In the genomic region with DNA sequence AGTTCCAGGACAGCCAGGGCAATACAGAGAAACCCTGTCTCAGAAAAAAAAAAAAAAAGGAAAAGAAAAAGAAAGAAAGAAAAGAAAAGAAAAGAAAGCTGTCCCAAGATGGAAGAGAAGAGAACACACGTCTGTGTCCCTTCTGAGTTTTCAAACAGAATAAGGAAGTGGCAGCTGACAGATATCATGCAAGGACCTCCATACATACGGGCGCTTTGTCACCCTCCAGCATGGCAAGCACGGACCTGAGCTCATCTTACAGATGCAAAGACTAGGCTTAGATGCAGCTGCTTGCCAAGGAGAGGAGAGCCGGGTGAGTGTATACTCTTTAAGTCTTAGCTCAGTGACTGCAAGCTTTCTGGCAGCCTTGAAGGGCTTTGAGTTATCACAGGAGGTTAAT, we compare ENCODE assay signal across 15 mouse cellular contexts. TPM values are rescaled to one million over a fixed set of nuclear protein-coding genes. Genes with fewer than 3 reads are reported as not detected.
"Had no signal": no experiment of that assay in that cellular context is flagged by ENCODE, and none has a peak within 500 bp of the region (broad histone marks: within the 10 kb centered on the region; RNA-seq: fewer than 3 reads in every experiment).

No protein-coding gene starts in this region.

- H3K4me2 ChIP-seq: neural tube, embryonic 13.5 days; neural tube, embryonic 15.5 days; stomach, embryonic 15.5 days had no signal

- H3K9ac ChIP-seq: neural tube, embryonic 13.5 days; neural tube, embryonic 15.5 days; stomach, embryonic 15.5 days had no signal

- H3K27ac ChIP-seq: neural tube, embryonic 13.5 days; neural tube, embryonic 15.5 days; stomach, embryonic 15.5 days; stomach, postnatal 0 days had no signal

- H3K27me3 ChIP-seq: stomach, embryonic 15.5 days had no signal

- H3K36me3 ChIP-seq: neural tube, embryonic 13.5 days; neural tube, embryonic 15.5 days had no signal

- H3K4me3 ChIP-seq: neural tube, embryonic 13.5 days; neural tube, embryonic 15.5 days; stomach, embryonic 15.5 days had no signal

- H3K9me3 ChIP-seq: neural tube, embryonic 13.5 days; neural tube, embryonic 15.5 days; stomach, embryonic 15.5 days had no signal

- DNase-seq: retina, postnatal 1 day; right cerebral cortex, adult 18-20 months; right cerebral cortex, postnatal 14 days; right cerebral cortex, postnatal 25 days; right cerebral cortex, postnatal 4 days; spleen, adult 18-20 months; thymus, adult 18-20 months; thymus, adult 2 months; thymus, postnatal 14 days; thymus, postnatal 4 days had no signal

RNA-seq across cellular contexts. Expression of a gene that starts 15.1 kb away (rescaled TPM):
- polyA plus RNA-seq: neural tube, embryonic 13.5 days; spleen, adult 2 months had no signal
